Mouse (Mus musculus): Measurements from ENCODE around the gene Irf8.

Gene Irf8

GRCm38 (mm10) chr8:120735770-120736481 lies at the start of gene Irf8:
Irf8 (plus strand) TSS chr8:120736358.
- peak; percentile 15 to 49 for DNase-seq

- DNase-seq: no peak
Observed at GRCm38 (mm10) chr8:120686576-120686975, 49.6 kb upstream of the Irf8 start.

- DNase-seq: no peak
Observed at GRCm38 (mm10) chr8:120687786-120688185, 48.4 kb upstream of the Irf8 start.

GRCm38 (mm10) chr8:120688511-120688910 lies 47.6 kb upstream of the Irf8 start:
- no peak for DNase-seq

- DNase-seq: no peak
Observed at GRCm38 (mm10) chr8:120692934-120693333, 43.2 kb upstream of the Irf8 start.

- no peak for DNase-seq
Observed at GRCm38 (mm10) chr8:120693861-120694493, 42.2 kb upstream of the Irf8 start.

GRCm38 (mm10) chr8:120696401-120697153 lies 39.6 kb upstream of the Irf8 start:
- DNase-seq: no peak

GRCm38 (mm10) chr8:120697154-120697978 lies 38.8 kb upstream of the Irf8 start:
- DNase-seq: no peak

- DNase-seq: no peak
Observed at GRCm38 (mm10) chr8:120697979-120698272, 38.2 kb upstream of the Irf8 start.

GRCm38 (mm10) chr8:120698426-120698825 lies 37.7 kb upstream of the Irf8 start:
- no peak for DNase-seq

GRCm38 (mm10) chr8:120699079-120699478 lies 37.1 kb upstream of the Irf8 start:
- no peak for DNase-seq

GRCm38 (mm10) chr8:120699565-120699964 lies 36.6 kb upstream of the Irf8 start:
- no peak for DNase-seq

GRCm38 (mm10) chr8:120700053-120700452 lies 36.1 kb upstream of the Irf8 start:
- DNase-seq: no peak

- peak; percentile 17 to 26 for DNase-seq
Observed at GRCm38 (mm10) chr8:120701758-120702465, 34.2 kb upstream of the Irf8 start.

- DNase-seq: no peak
Observed at GRCm38 (mm10) chr8:120704203-120704602, 32.0 kb upstream of the Irf8 start.

- DNase-seq: no peak
Observed at GRCm38 (mm10) chr8:120705163-120705562, 31.0 kb upstream of the Irf8 start.

- DNase-seq: no peak
Observed at GRCm38 (mm10) chr8:120706193-120706592, 30.0 kb upstream of the Irf8 start.

- no peak for DNase-seq
Observed at GRCm38 (mm10) chr8:120709176-120709575, 27.0 kb upstream of the Irf8 start.

- DNase-seq: no peak
Observed at GRCm38 (mm10) chr8:120715200-120715599, 21.0 kb upstream of the Irf8 start.

- no peak for DNase-seq
Observed at GRCm38 (mm10) chr8:120715996-120716680, 20.0 kb upstream of the Irf8 start.

- DNase-seq: no peak
Observed at GRCm38 (mm10) chr8:120719586-120720236, 16.4 kb upstream of the Irf8 start.

Data from cerebellum, adult 18-20 months (tissue).